Mouse (Mus musculus): ENCODE measurements around the gene Cpne1.

DNA sequence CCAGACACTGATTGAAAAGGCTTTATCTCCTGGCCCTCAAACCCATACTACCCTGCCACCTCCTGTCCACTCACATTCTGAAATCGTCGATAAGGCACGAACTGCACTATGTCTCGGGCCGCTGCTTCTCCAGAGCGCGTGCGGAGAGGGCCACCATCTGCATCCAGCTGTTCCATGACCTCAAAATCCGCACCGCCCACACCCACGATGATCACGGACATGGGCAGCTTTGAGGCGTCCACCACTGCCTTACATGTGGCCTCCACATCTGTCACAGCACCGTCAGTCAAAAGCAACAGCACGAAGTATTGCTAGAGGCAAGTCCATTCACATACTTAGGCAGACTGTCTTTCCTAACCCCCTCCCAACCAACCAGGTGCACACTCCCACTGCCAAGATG is 38.0 kb downstream of the Cpne1 start:
- TF ChIP-seq POLR2A (IDR thresholded peaks at IDR 0.05; ENCODE audit: extremely low read depth, insufficient read depth, low read length) (no peak), CTCF (IDR thresholded peaks at IDR 0.05; ENCODE audit: low read depth, low read length) (no peak)
